Mouse (Mus musculus): ENCODE data around the gene Rcn3. TPM values are rescaled to one million over a fixed set of nuclear protein-coding genes. Genes with fewer than 3 reads are reported as not detected.
A peak's percentile ranks its signal among the peaks of the same experiment; 100 is the strongest.

The Rcn3 gene
- total and polyA plus RNA-seq, 3 experiments: 16.0 to 43.0 TPM; not detected in 1

DNA sequence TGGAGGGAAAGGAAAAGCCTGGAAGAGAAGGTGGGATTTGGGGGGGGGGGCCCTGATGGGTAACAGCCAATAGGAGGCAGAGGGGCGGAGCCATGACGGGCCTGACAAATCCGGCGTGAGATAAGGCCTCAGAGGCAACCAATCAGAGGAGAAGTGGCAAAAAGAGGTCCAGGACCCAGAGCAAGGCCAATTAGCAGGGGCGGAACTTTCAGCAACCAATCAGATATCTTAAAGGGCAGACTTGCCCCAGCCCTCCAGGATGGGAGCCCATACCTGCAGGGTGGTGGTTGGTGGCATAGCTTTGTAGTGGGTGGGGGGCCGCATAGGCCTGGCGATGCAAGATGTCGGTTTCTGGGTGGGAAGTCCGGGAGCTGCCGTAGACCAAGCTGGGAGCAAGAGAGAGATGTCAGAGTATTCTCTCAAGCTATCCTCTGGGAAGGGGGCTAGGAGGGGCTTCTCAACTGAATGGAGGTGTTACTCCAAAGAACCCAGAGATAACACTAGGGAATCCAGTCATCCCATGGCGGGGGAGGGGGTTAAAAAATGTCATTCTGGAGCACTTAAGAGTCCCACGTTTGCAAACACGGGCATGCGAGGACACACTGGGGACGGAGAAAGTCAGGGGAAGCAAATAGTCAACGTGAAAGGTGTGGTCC is 40.9 kb downstream of the Rcn3 start:
- Histone ChIP-seq H3K4me1 (ENCODE audit: control insufficient read depth in 1 of 2, insufficient read depth in 2 of 2, low read length in 2 of 2) (peaks cover 3 to 15% of the 10 kb centered on the region in 2 experiments; a peak in 3 of 4 replicates), H3K79me2 (ENCODE audit: control insufficient read depth, insufficient read depth, low read length, poor library complexity) (peaks cover 25% of the 10 kb centered on the region), H3K9me3 (replicated peaks; ENCODE audit: insufficient read depth, low read length) (no peaks in the 10 kb centered on the region), H3K27ac (ENCODE audit: control insufficient read depth, low read depth, low read length) (no peak overlapping the region), H3K36me3 (ENCODE audit: control insufficient read depth in 1 of 2, insufficient read depth in 2 of 2, low read length in 2 of 2) (peaks cover 0 to 5% of the 10 kb centered on the region in 2 experiments; a peak in 3 of 4 replicates), H3K27me3 (ENCODE audit: control insufficient read depth in 1 of 2, insufficient read depth in 2 of 2, low read length in 2 of 2) (no peaks in the 10 kb centered on the region), H3K4me3 (ENCODE audit: control insufficient read depth in 1 of 2, insufficient read depth in 1 of 2, low read depth in 2 of 2, low read length in 2 of 2) (peak overlapping the region; percentile 66 to 93; a peak in 3 of 4 replicates), H3K9ac (ENCODE audit: control insufficient read depth, low read depth, low read length, poor library complexity, severe bottlenecking) (peak overlapping the region; percentile 81)
- TF ChIP-seq TBP (IDR thresholded peaks at IDR 0.05; ENCODE audit: low read depth, low read length) (no peak), SMC3 (IDR thresholded peaks at IDR 0.05; ENCODE audit: low read depth, low read length) (no peak), CHD2 (IDR thresholded peaks at IDR 0.05; ENCODE audit: low read length) (0 out of 2 replicates have a peak, but pooled peaks have one; percentile 16), MAX (IDR thresholded peaks at IDR 0.05; ENCODE audit: low read length) (no peak), GATA1 (IDR thresholded peaks at IDR 0.05; ENCODE audit: low read depth, low read length) (peak; percentile 46; the same call in 1 of the 2 replicates), UBTF (IDR thresholded peaks at IDR 0.05; ENCODE audit: borderline replicate concordance, insufficient read depth, low read depth, low read length) (no peak), HCFC1 (IDR thresholded peaks at IDR 0.05; ENCODE audit: low read depth, low read length) (no peak; the same call in 1 of the 2 replicates), MYC (IDR thresholded peaks at IDR 0.05; ENCODE audit: low read depth, low read length) (no peak), MAFK (IDR thresholded peaks at IDR 0.05; ENCODE audit: borderline replicate concordance, low read depth, low read length) (no peak), MYB (IDR thresholded peaks at IDR 0.05; ENCODE audit: low read depth, low read length) (no peak), MAZ (IDR thresholded peaks at IDR 0.05; ENCODE audit: low read depth, low read length) (no peak)
- DNase-seq (ENCODE audit: low read depth, low spot score): peak; percentile 93

GRCm38 (mm10) chr7:45048923-45049657 is 42.9 kb downstream of the Rcn3 start:
- Histone ChIP-seq H3K4me1 (ENCODE audit: control insufficient read depth in 1 of 2, insufficient read depth in 2 of 2, low read length in 2 of 2) (peaks cover 3 to 10% of the 10 kb centered on the region in 2 experiments; a peak in 3 of 4 replicates), H3K9me3 (replicated peaks; ENCODE audit: insufficient read depth, low read length) (no peaks in the 10 kb centered on the region), H3K27me3 (ENCODE audit: control insufficient read depth in 1 of 2, insufficient read depth in 2 of 2, low read length in 2 of 2) (no peaks in the 10 kb centered on the region), H3K4me3 (ENCODE audit: control insufficient read depth in 1 of 2, insufficient read depth in 1 of 2, low read depth in 2 of 2, low read length in 2 of 2) (no peak overlapping the region), H3K27ac (ENCODE audit: control insufficient read depth, low read depth, low read length) (no peak overlapping the region), H3K36me3 (ENCODE audit: control insufficient read depth in 1 of 2, insufficient read depth in 2 of 2, low read length in 2 of 2) (peaks cover under 1 to 3% of the 10 kb centered on the region in 2 experiments; a peak in 3 of 4 replicates), H3K9ac (ENCODE audit: control insufficient read depth, low read depth, low read length, poor library complexity, severe bottlenecking) (no peak overlapping the region), H3K79me2 (ENCODE audit: control insufficient read depth, insufficient read depth, low read length, poor library complexity) (peaks cover 25% of the 10 kb centered on the region)
- DNase-seq (ENCODE audit: low read depth, low spot score): no peak
- TF ChIP-seq EP300 (IDR thresholded peaks at IDR 0.05; ENCODE audit: low read depth in 1 of 2, low read length in 2 of 2): no peak
- no peak for TF ChIP-seq ZNF384 (IDR thresholded peaks at IDR 0.05; ENCODE audit: low read depth, low read length)
- no peak for TF ChIP-seq CTCF (IDR thresholded peaks at IDR 0.05 in 2 of 3, conservative IDR thresholded peaks at IDR 0.05 in 1 of 3; ENCODE audit: control insufficient read depth in 1 of 3, insufficient read depth in 1 of 3, low read depth in 2 of 3, low read length in 3 of 3, poor library complexity in 1 of 3, severe bottlenecking in 1 of 3)

Measured in MEL (cell line).